Mouse (Mus musculus): Measurements from ENCODE around the gene Brd2.

The Brd2 gene

DNA sequence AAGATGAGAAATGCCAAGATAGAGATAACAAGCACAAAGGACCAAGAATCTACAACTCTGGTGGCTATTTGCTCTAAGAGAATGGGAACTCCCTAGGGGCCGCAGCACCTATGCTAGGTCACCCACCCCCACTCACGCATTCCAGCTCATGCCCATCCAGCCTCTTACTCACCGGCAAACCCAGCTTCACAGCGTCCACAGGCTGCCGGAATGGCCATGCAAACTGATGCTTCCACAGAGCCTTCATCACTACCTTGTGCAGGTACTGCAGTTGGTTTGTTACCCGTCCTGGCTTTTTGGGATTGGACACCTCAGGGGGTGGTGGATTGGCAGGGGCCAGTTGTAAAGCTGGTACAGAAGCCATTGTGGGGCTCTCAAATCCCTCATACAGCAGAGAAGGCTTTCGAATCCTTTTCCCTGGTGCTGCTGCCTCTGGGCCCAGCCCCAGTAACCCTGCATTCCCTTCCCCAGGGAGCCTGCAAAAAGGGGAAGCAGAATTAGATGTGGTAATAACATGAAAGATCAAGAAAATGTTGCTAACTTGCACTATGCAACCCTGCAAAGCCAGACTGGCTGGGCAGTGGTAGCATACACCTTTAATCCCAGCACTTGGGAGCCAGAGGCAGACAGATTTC is 5.6 kb downstream of the Brd2 start:
- in situ Hi-C loops (cut with MboI, MseI): no loop called here

DNA sequence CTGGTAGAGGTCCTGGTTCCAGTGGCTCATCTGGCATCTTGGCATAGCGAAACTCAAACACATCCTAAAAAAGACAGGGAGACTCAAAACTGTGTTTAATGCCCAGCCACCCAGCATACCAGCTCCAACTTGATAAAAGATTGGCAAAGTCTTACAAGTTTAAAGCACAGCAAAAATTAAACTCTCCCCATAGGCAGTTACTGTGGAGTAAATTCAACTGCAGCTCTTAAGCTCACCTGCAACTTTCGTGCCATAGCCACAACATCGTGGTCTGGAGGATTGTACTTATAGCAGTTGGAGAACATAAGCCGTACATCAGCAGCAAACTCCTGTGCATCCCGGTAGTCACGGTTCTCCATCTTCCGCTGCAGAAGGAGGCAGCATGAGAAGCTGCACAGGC is 8.3 kb downstream of the Brd2 start:
- in situ Hi-C loops (cut with MboI, MseI): no loop called here

DNA sequence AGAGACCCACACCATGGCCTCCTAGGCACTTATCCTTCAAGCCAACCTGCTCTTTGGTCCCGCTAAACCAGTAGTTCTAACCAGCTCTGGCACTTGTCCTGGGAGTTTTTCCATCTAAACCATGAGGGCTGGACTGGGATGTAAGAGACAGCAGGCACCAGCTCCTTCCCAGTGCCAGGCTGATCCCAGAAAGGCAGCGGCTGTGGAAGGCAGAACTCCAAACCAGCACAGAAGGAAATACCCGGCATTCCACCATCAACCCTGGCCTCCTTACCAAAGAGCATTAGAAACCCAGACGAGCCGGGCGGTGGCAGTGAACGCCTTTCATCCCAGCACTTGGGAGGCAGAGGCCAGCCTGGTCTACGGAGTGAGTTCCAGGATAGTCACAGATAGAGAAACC is 12.1 kb downstream of the Brd2 start:
- in situ Hi-C loops (cut with MboI, MseI): no loop called here

DNA sequence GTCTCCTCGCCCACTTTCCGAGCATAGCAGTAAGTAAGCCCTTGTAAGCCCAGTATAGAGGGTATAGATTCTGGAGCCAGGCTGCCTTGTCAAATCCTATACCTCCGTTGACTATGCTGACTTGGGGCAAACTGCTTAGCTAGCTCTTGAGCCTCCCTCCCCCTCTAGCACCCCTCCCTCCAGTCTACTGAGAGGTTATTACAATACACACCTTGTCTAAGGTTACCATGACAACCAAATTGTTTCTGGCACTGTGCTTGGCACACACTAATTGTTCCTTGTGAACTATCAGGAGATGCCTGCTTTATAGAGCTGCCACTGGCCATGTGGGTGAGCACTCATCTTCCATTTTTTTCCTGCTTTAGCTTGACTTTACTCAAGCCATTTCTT is 12.6 kb downstream of the Brd2 start:
- in situ Hi-C loops (cut with MboI, MseI): no loop called here

DNA sequence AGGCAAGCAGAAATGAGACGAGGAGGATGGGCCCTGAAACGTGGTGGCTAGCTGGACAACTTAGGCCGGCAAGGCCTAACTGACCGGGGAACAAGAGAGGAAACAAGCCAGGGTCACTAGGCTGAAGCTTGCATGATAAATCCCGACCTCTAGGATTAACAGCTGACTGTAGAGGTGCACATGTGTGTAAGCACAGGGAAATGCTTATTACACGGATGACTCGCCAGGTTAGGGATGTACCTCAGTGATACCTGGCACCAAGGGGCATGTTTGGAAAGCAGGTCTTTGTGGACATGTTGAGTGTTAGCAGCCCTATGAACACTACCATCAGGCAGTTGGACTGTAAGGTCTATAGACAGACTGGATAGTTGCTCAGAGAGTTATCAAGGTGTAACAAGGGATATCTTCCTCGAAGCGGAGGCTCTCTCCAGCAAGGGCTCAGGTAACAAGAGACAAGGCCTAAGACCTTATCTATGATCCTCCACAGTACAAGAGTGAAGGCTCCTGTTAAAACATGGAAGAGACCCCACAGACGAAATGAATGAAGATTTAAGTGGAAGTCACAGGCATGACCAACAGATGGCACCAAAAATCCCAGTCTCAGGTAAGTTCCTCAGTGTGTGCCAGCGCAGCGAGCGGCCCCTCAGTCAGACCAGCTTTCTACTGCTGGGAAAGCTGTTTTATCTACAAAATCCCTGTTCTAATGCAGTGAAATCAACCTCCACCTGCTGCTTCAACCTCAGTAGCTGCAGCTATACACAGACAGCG is 13.2 kb downstream of the Brd2 start:
- in situ Hi-C loops (cut with MboI, MseI): no loop called here

DNA sequence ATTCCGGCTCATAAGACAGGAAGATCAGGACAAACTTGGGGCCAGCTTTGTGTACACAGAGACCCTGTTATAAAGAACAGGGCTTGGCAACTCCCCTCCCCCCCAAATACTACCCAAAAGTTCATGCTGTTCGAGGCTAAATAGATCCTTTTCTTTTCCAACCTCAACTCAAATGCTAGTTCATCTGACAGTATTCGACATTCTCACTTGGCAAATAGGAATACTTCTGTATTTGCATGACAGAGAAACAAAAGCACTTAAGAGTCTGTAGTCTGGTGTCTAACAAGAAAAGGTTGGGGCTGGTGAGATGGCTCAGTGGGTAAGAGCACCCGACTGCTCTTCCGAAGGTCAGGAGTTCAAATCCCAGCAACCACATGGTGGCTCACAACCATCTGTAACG is 14.0 kb downstream of the Brd2 start:
- in situ Hi-C loops (cut with MboI, MseI): no loop called here

DNA sequence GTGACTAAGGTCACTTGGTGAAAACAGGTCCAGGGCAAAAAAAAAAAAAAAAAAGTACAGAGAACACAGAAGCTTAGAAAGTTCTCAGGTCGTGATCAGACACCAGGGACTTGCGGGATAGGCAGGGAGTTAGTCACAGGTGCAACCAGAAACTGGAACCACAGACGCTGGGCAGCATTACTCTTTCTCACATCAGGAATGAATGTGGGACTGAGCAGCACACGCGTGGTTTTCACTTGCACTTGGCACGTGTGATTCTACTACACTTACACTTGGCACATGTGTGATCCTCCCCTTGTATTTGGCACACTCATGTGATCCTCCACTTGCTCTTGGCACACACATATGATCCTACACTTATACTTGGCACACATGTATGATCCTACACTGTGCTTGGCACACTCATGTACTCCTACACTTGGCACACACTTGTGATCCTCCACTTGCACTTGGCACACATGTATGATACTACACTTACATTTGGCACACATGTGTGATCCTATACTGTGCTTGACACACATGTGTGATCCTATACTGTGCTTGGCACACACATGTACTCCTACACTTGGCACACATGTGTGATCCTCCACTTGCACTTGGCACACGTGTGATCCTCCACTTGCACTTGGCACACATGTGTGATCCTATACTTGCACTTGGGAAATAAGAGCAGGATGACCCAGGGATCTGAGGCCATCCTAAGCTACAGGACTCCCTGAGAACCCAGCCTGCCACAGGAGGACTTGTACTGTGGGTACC is 15.1 kb downstream of the Brd2 start:
- in situ Hi-C loops (cut with MboI, MseI): no loop called here

DNA sequence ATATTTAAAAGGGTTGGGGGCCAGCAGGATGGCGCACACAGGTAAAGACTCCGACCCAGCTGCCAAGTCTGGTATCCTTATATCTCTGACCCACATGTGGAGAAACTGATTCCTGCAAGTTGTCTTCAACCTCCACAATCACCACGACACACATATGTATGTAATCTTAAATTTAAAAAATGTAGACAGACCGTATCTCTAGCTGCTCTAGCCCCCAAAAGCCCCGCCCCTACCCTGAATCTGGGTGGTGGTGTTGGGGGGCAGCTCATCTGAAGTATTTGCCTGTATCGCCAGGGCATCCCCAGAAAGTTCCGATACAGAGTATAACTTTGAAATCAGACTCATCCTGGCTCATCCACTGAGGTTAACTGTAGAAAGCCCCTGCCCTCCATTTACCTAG is 15.9 kb downstream of the Brd2 start:
- in situ Hi-C loops (cut with MboI, MseI): no loop called here

DNA sequence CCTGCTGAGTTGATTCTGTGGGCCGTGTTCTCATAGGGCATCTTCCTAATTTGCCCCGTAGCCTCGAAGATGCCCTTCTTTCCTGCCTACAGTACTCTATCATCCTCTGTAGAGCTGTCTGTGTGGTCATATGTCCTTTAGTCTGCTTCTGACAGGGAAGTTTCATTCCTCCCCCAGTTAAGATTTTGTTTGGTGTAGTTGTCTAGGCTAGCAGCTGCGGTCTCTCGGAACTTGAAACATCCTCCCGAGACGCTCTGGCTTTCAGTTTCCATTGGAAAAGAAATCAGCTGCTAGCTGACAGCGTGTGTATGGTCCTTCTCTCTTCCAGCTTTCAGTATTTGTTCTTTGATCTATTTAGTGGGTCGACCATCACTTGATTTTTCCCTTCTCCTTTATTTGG is 17.6 kb downstream of the Brd2 start:
- in situ Hi-C loops (cut with MboI, MseI): no loop called here

DNA sequence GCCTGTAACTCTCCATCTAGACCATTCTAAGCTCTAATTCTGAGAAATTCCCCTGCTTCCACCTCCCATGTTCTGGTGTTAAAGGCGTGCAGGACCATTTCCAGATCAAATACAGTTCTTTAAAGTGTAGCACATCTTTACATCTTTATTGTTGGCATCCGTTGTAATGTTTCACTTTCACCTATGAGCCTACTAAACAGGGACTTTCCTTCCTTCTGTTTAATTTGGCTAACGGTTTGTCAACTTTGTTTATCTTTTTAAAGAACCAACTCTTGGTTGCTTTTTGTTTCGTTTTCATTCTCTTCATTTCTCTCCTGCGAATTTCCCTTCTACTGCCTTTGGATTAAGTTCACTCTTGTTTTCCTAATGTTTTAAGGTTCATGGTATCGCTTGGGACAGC is 19.6 kb downstream of the Brd2 start:
- in situ Hi-C loops (cut with MboI, MseI): no loop called here

DNA sequence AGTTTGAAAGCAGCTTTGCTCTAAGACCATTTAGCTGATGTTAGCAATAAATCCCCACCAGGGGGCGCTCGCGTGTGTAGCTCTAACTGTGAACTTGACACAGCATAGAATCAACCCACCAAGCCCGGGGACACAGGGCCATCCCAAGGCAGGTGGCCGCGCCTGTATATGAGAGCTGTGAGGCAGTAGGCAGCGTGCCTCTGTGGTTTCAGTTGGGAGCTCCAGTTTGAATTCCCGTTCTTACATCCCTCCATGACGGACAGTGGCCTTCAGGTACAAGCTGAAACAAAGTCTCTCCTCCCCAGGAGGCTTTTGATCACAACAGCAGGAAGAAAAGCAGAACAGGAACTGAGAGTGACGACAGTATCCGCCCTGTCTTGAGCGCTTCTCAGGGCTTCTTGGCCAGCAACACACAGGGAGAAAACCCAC is 20.8 kb downstream of the Brd2 start:
- in situ Hi-C loops (cut with MboI, MseI): no loop called here

DNA sequence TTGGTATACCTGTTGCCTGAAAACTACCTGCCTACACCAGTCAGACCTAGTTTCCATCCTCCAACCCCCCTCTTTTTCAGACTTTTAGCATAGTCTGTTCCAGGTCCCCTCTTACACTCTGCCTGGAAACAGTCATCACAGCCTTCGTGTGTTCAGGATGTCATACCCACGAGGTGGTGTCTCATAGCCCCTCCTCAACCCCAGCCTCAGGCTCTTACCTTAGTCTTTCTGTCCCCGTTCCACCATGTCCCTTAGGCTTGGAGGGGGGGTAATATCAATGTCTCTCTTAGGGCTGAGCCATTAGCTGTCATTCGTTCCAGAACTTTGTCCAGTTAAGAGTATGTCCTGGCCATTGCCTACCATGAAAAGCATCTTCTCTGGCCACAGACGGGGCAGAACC is 21.2 kb downstream of the Brd2 start:
- in situ Hi-C loops (cut with MboI, MseI): no loop called here

DNA sequence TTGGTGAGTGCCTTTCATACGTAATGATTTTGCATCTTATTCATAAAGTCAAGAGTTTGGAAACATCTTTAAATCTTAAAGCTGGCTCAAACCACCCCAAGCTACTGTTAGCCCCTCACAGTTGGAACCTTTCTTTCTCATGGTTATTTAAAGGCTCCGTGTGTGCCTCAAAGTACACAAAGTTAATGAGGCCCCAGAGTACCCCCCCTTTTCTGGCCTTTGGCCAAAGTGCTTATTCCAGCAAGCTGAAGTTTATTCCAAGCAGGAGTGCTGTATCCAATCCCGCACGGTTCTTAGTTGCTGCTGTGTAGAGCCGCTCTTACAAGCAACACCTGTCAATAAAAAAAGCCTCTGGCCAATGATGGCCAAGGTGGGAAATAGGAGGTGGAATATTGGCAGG is 22.9 kb downstream of the Brd2 start:
- in situ Hi-C loops (cut with MboI, MseI): no loop called here

DNA sequence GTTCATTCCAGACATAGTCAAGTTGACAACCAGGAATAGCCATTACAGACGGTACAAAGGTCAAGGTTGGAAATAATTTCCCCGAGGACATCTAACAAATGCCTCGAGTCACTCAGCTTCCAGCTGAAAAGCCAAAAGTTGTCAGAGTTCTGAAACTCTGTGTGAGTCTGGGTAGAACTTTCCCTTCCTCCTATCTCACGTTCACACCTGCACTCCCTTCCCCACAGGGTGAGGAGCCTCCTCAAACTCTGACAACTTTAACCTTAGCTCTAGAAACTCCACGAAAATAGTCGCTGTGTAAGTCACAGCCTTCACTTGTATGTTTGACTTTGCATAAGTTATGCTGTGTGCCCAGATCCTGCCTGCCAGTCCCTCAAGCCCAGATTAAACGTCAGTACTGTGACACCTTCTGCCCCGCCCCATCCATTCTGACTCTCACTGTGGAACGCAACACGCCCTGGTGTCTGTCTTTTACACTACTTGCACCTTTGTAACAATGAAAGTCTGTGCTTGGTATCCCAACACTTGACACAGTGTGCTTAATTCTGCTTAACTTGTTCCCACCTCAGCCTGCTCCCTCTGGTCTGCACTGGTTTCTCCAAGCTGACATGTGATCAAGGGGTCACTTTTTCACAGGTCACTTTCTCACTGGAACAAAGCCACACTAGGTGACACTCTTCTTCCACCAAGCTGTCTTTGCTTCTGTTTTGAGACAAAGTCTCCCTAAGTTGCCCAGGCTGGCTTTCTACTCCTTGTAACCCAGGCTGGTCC is 23.5 kb downstream of the Brd2 start:
- in situ Hi-C loops (cut with MboI, MseI): no loop called here

DNA sequence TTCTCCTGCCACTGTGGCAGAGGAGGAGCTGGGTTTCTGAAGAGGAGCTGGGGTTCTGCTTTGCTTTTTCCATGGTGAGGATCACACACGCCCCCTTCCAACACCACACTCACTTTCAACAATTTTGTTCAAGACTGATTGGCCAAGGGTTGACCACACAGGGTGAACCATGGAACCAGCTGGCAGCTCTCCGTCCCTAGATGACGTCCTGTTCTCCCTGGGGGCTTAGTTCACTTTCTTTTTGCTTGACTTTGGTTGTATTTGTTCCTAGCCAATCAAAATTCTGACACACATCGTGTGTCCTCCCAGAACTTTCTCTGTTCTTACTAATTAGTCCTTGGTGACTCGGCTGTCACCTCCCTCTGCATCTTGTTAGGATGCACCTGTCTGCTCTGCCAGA is 25.2 kb downstream of the Brd2 start:
- in situ Hi-C loops (cut with MboI, MseI): no loop called here

DNA sequence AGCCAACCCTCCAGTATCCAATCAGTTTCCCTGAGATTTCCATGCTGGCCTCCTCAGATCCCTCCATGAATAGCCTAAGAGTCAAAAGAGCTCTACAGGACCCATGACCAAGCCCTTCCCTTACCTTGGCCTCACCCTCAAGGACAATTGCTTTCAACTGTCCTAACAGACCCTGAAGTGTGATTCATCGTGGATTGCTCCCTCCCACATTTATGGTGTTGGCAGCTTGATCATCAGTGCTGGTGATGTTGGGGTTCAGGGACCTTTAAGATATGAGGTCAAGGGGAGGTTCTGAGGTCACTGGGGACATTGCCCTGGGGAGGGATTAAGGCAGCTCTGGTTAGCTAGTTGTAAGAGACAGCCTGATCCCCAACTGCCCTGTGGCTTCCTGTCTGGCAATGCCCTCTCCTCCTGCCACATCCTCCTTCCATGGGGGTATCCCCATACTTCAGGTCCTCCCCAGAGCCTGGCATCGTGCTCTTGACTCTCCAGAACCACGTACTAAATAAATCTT is 25.9 kb downstream of the Brd2 start:
- in situ Hi-C loops (cut with MboI, MseI): no loop called here

DNA sequence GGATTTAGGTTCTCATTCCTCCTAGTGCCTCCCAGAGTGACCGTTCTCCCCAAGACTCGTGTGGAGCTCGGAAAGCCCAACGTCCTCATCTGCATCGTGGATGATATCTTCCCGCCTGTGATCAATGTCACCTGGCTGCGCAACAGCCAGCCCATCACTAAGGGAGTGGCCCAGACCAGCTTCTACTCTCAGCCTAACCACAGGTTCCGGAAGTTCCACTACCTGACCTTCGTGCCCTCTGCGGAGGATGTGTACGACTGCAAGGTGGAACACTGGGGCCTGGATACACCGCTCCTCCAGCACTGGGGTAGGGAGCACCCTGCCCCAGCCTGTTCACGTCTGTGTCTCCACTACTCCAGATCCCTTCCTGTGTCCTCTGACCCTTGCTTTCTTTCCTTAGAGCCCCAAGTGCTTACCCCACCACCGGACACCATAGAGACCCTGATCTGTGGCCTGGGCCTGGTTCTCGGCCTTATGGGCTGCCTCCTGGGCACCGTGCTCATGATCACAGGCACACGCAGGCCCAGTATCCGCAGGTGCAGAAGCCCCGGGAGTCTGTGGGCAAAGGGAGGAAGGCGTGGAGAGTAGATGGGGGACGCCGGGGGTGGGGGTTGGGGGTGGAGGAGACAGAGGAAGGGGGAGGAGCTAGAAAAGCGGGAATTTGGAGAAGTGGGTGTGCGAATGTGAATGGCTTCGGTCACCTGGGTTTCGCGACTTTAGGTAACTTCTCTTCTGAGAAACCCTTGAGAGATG is 28.0 kb downstream of the Brd2 start:
- in situ Hi-C loops (cut with MboI, MseI): loop anchor here (5.0 kb wide), 1 partner anchor 73 kb away; no protein-coding TSS in a partner anchor

DNA sequence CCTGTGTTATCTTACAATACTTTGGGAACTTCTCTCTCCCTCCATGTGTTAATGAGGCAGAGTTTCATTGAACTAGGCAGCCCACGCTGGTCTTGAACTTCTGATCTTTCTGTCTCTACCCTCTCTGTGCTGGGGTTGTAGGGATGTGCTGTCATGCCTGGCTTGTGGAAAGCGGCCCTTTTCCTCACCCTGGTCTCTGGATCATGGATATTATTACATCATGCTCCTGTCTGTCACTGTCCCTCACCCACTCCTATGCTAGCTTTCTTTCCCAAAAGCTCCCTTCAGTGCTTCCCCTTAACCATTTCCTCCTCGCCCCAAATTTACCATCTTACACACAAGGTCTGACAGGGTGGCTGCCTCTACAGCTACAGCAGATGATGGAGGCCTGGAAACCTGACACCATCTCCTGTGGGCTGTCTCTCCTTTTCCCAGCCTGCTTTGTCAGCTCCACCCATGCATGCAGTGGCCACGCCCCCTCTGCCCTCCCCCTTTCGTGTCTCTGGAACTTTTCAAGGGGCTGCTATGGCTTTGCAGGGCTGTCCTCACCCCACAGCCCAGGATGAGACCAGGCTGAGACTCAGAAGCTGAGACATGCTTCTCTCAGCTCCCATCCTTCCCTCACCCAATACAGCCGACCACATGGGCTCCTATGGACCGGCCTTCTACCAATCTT is 29.1 kb downstream of the Brd2 start:
- in situ Hi-C loops (cut with MboI, MseI): loop anchor here (5.0 kb wide), 1 partner anchor 74 kb away; no protein-coding TSS in a partner anchor

DNA sequence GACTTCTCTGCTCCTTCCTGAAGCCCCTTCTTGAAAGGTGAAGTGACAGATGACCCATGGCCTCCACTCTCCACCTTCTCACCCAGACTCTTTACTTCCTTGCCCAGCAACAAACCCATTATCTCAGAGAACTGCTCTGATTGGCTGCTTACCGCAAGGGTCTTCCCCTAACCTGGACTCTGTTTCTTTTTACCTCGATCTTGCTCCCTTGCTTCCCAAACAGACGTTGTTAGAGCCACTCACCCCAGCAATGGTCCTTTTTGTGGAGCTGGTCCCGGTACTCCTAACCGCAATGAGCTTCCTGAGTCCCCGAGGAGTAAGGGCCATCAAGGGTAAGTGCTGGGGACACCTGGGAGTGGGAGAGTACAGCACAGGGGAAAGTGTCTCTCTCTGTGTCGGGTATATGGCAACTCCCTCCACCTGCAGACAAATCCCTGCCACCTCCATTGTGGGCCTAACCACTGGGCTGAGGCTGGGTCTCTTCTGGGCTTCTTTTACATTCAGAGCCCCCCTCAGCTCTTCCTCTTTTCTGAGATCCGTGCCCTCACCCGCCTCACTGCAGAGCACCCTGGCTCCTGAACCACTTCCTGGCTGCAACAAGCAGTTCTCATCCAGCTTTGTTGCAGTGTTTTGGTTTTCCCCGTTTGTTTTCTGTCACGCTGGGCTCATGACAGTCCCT is 30.1 kb downstream of the Brd2 start, which contains the start of gene H2-Oa:
Gene H2-Oa, plus strand, starts transcription at position 144 of the 679 bp plus-strand sequence.
- in situ Hi-C loops (cut with MboI, MseI): loop anchor here (5.0 kb wide), 1 partner anchor 75 kb away; no protein-coding TSS in a partner anchor

DNA sequence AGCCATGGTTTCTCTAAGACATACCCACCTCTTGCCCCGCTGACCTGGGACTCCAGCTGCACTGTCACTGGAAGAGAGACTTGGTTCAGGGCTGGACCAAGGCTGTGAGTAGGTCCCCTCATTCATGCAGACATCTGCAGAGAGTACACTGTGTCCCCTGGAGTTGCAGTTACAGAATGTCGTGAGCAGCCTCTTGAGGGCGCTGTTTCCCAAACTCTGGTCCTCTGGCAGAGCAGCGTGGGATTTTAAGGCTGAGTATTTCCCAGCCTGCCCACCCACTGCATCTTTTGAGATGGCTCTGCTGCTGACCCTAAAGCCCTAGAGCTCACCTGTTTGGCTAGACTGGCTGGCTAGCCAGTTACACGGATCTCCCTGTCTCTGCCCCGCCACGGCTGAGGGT is 31.5 kb downstream of the Brd2 start:
- in situ Hi-C loops (cut with MboI, MseI): loop anchor here (5.0 kb wide), 1 partner anchor 76 kb away; no protein-coding TSS in a partner anchor
